Mouse (Mus musculus): ENCODE data around the gene Ccdc157. TPM values are rescaled to one million over a fixed set of nuclear protein-coding genes. Genes with fewer than 3 reads are reported as not detected.

Ccdc157 gene
- total and polyA plus RNA-seq, 2 experiments from 2014 or later = 10.7 to 22.0 TPM

- no peak overlapping the region for H3K4me2 ChIP-seq (ENCODE audit: low read depth, low read length, poor library complexity, severe bottlenecking)
- WGBS = 82% methylated on average over 9 of the region's 9 CpGs
- TF ChIP-seq CTCF (IDR thresholded peaks at IDR 0.05) = no peak
- peaks cover 21% of the 10 kb centered on the region for H3K36me3 ChIP-seq (ENCODE audit: insufficient read depth, low read length)
- ATAC-seq (ENCODE audit: low FRiP score) (no peak), DNase-seq (ENCODE audit: low spot score) (no peak)
- no peak overlapping the region for H3K27ac ChIP-seq (ENCODE audit: low read depth, low read length)
- H3K9ac ChIP-seq (replicated peaks; ENCODE audit: low read length, poor library complexity, severe bottlenecking) = no peak overlapping the region
- H3K4me1 ChIP-seq (ENCODE audit: insufficient read depth, low read length) = no peaks in the 10 kb centered on the region
- no peak overlapping the region for H3K4me3 ChIP-seq (ENCODE audit: low read depth, low read length)
- no peaks in the 10 kb centered on the region for H3K9me3 ChIP-seq (ENCODE audit: low read length)
- no peaks in the 10 kb centered on the region for H3K27me3 ChIP-seq (ENCODE audit: insufficient read depth, low read length)
These were observed 11.4 kb downstream of the Ccdc157 start for GRCm38 (mm10) chr11:4148536-4149156.

DNA sequence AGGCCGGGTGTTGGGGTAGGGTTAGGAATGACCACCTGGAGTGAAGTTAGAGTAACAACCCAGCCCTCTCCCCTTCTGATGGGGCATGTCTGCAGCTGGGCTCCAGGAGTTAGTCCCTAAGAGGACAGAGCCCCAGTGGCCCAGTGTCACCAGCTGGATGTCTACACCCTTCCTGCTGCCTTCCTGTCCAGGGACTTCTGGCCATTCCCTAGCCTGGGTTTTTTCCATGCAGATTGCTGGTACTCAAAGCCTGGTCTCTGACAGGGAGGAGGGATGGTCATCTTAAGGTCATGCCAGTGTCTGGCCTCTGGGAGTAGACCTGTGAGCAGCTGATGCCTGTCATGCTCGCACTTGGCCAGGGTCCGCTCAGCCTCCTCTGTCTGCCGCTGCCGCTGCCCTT lies 12.0 kb downstream of the Ccdc157 start:
- no peaks in the 10 kb centered on the region for H3K4me1 ChIP-seq (ENCODE audit: insufficient read depth, low read length)
- TF ChIP-seq CTCF (IDR thresholded peaks at IDR 0.05) = no peak
- H3K27me3 ChIP-seq (ENCODE audit: insufficient read depth, low read length) = no peaks in the 10 kb centered on the region
- ATAC-seq (ENCODE audit: low FRiP score) (no peak), DNase-seq (ENCODE audit: low spot score) (no peak)
- no peaks in the 10 kb centered on the region for H3K9me3 ChIP-seq (ENCODE audit: low read length)
- 89% methylated on average over 5 of the region's 5 CpGs for WGBS
- H3K36me3 ChIP-seq (ENCODE audit: insufficient read depth, low read length) = peaks cover 25% of the 10 kb centered on the region
- H3K27ac ChIP-seq (ENCODE audit: low read depth, low read length) = no peak overlapping the region
- no peak overlapping the region for H3K9ac ChIP-seq (replicated peaks; ENCODE audit: low read length, poor library complexity, severe bottlenecking)
- H3K4me2 ChIP-seq (ENCODE audit: low read depth, low read length, poor library complexity, severe bottlenecking) = no peak overlapping the region
- H3K4me3 ChIP-seq (ENCODE audit: low read depth, low read length) = no peak overlapping the region

- ATAC-seq (ENCODE audit: low FRiP score) (no peak), DNase-seq (ENCODE audit: low spot score) (no peak)
- Histone ChIP-seq H3K27me3 (ENCODE audit: insufficient read depth, low read length) (no peaks in the 10 kb centered on the region), H3K9ac (replicated peaks; ENCODE audit: low read length, poor library complexity, severe bottlenecking) (no peak overlapping the region), H3K4me2 (ENCODE audit: low read depth, low read length, poor library complexity, severe bottlenecking) (no peak overlapping the region), H3K36me3 (ENCODE audit: insufficient read depth, low read length) (peaks cover 35% of the 10 kb centered on the region), H3K4me1 (ENCODE audit: insufficient read depth, low read length) (no peaks in the 10 kb centered on the region), H3K27ac (ENCODE audit: low read depth, low read length) (no peak overlapping the region), H3K4me3 (ENCODE audit: low read depth, low read length) (no peak overlapping the region), H3K9me3 (ENCODE audit: low read length) (no peaks in the 10 kb centered on the region)
- no peak for TF ChIP-seq CTCF (IDR thresholded peaks at IDR 0.05)
- 81% methylated on average over 10 of the region's 10 CpGs for WGBS
These were observed 13.0 kb downstream of the Ccdc157 start for GRCm38 (mm10) chr11:4147098-4147497.

GRCm38 (mm10) chr11:4146381-4146780 lies 13.7 kb downstream of the Ccdc157 start:
- no peak overlapping the region for H3K9ac ChIP-seq (replicated peaks; ENCODE audit: low read length, poor library complexity, severe bottlenecking)
- no peaks in the 10 kb centered on the region for H3K9me3 ChIP-seq (ENCODE audit: low read length)
- H3K36me3 ChIP-seq (ENCODE audit: insufficient read depth, low read length) = peaks cover 34% of the 10 kb centered on the region
- H3K4me1 ChIP-seq (ENCODE audit: insufficient read depth, low read length) = no peaks in the 10 kb centered on the region
- no peak overlapping the region for H3K4me2 ChIP-seq (ENCODE audit: low read depth, low read length, poor library complexity, severe bottlenecking)
- no peak overlapping the region for H3K4me3 ChIP-seq (ENCODE audit: low read depth, low read length)
- H3K27me3 ChIP-seq (ENCODE audit: insufficient read depth, low read length) = no peaks in the 10 kb centered on the region
- TF ChIP-seq CTCF (IDR thresholded peaks at IDR 0.05) = no peak
- ATAC-seq (ENCODE audit: low FRiP score) (no peak), DNase-seq (ENCODE audit: low spot score) (no peak)
- H3K27ac ChIP-seq (ENCODE audit: low read depth, low read length) = no peak overlapping the region
- 80% methylated on average over 6 of the region's 6 CpGs for WGBS

DNA sequence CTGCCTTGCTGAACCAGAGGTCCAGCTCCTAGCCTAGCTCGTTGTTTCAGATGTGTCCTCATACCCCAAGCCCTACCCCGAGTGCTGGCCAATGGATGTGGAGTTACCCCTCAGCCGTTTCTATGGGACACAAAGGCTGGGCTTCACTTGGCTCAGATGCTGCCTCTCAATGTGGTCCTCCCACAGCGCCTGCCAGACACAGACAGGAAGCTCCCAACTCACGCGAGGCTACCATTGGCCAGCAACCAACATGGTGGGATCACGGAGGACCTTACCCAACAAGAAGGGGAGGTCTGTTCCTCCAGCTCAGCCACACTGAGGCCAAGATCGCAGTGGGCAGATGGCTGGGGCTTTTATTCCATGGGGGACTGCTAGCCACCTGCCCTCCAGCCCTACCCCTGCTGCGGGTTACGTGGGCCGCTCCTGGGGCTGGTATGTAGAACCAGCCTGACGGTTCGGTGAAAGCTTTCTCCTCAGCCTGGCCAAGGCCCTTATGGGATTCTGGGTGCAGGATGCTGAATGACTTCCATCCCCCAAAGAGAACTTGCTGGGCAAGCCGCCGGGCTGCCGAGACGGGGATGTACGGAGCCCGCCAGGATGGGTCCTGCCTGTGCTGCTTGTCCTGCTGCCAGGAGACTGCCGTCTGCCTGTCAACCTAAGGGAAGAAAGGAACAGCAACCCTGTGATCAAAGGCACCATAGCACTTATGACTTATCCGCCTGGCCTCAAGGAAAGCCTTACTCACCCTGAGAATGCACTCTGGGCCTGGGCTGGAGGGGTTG lies 16.6 kb downstream of the Ccdc157 start:
- Histone ChIP-seq H3K4me2 (ENCODE audit: low read depth, low read length, poor library complexity, severe bottlenecking) (no peak overlapping the region), H3K9me3 (ENCODE audit: low read length) (no peaks in the 10 kb centered on the region), H3K4me3 (ENCODE audit: low read depth, low read length) (no peak overlapping the region), H3K36me3 (ENCODE audit: insufficient read depth, low read length) (peaks cover 47% of the 10 kb centered on the region), H3K9ac (replicated peaks; ENCODE audit: low read length, poor library complexity, severe bottlenecking) (no peak overlapping the region), H3K4me1 (ENCODE audit: insufficient read depth, low read length) (no peaks in the 10 kb centered on the region), H3K27me3 (ENCODE audit: insufficient read depth, low read length) (no peaks in the 10 kb centered on the region), H3K27ac (ENCODE audit: low read depth, low read length) (0 out of 2 replicates have a peak overlapping the region, but pooled peaks have one; percentile 47)
- WGBS = 86% methylated on average over 21 of the region's 21 CpGs
- ATAC-seq (ENCODE audit: low FRiP score) (peak; percentile 70), DNase-seq (ENCODE audit: low spot score) (peak; percentile 82)
- TF ChIP-seq CTCF (IDR thresholded peaks at IDR 0.05) = no peak

DNA sequence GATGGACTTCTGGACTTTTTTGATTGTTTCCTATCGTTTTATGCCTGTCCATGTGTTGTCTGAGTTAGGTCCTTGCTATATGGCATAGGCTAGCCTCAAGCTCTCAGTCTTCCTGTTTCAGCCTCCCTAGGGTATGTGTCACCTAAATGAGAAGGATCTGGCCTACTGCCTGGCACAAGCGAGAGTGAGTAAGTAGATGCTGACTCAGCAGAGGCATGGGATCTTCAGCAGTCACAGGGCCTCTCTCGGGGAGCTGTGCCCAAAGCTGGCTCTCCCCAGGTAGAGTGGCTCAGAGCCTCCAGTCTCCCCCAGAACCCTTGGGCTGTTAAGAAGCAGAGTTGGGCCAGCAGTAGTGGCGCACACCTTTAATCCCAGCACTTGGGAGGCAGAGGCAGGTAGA lies 17.7 kb downstream of the Ccdc157 start:
- Histone ChIP-seq H3K36me3 (ENCODE audit: insufficient read depth, low read length) (peaks cover 55% of the 10 kb centered on the region), H3K4me1 (ENCODE audit: insufficient read depth, low read length) (no peaks in the 10 kb centered on the region), H3K4me3 (ENCODE audit: low read depth, low read length) (no peak overlapping the region), H3K27me3 (ENCODE audit: insufficient read depth, low read length) (no peaks in the 10 kb centered on the region), H3K9ac (replicated peaks; ENCODE audit: low read length, poor library complexity, severe bottlenecking) (no peak overlapping the region), H3K9me3 (ENCODE audit: low read length) (no peaks in the 10 kb centered on the region), H3K27ac (ENCODE audit: low read depth, low read length) (no peak overlapping the region), H3K4me2 (ENCODE audit: low read depth, low read length, poor library complexity, severe bottlenecking) (no peak overlapping the region)
- TF ChIP-seq CTCF (IDR thresholded peaks at IDR 0.05) = no peak
- WGBS = 95% methylated on average over 4 of the region's 4 CpGs
- ATAC-seq (ENCODE audit: low FRiP score) (no peak), DNase-seq (ENCODE audit: low spot score) (no peak)

Measured in midbrain, postnatal 0 days (tissue).